22 mouse cellular contexts compared by ENCODE assay signal in genomic region chr2:128054905-128055304, GRCm38 (mm10).
"Had no signal": no experiment of that assay in that cellular context is flagged by ENCODE, and none has a peak within 500 bp of the region (broad histone marks: within the 10 kb centered on the region; RNA-seq: fewer than 3 reads in every experiment).

No protein-coding gene starts in this region.

- H3K27me3 ChIP-seq: limb, embryonic 12.5 days; limb, embryonic 15.5 days; midbrain, embryonic 12.5 days; midbrain, embryonic 15.5 days; neural tube, embryonic 12.5 days; neural tube, embryonic 15.5 days; stomach, embryonic 15.5 days had no signal

- DNase-seq: kidney, adult 18-20 months; kidney, adult 9 months; kidney, postnatal 25 days; left cerebral cortex, postnatal 4 days; liver, postnatal 0 days; lung, embryonic 14.5 days; lung, postnatal 4 days; right cerebral cortex, adult 18-20 months; right cerebral cortex, postnatal 14 days; right cerebral cortex, postnatal 4 days; thymus, postnatal 25 days had no signal

- H3K36me3 ChIP-seq: limb, embryonic 12.5 days; limb, embryonic 15.5 days; midbrain, embryonic 12.5 days; midbrain, embryonic 15.5 days; neural tube, embryonic 12.5 days; neural tube, embryonic 15.5 days; stomach, embryonic 15.5 days had no signal

- H3K4me2 ChIP-seq: limb, embryonic 12.5 days; limb, embryonic 15.5 days; liver, embryonic 11.5 days; lung, embryonic 14.5 days; midbrain, embryonic 12.5 days; midbrain, embryonic 15.5 days; neural tube, embryonic 12.5 days; neural tube, embryonic 15.5 days; stomach, embryonic 15.5 days had no signal

- ATAC-seq: liver, postnatal 0 days; lung, postnatal 0 days; midbrain, embryonic 15.5 days had no signal

- H3K9me3 ChIP-seq: limb, embryonic 12.5 days; limb, embryonic 15.5 days; midbrain, embryonic 12.5 days; midbrain, embryonic 15.5 days; neural tube, embryonic 12.5 days; neural tube, embryonic 15.5 days; stomach, embryonic 15.5 days had no signal

- H3K9ac ChIP-seq: limb, embryonic 12.5 days; limb, embryonic 15.5 days; liver, embryonic 14.5 days; liver, postnatal 0 days; lung, embryonic 14.5 days; midbrain, embryonic 12.5 days; midbrain, embryonic 15.5 days; neural tube, embryonic 12.5 days; neural tube, embryonic 15.5 days; stomach, embryonic 15.5 days had no signal

- H3K4me1 ChIP-seq: limb, embryonic 12.5 days; limb, embryonic 15.5 days; midbrain, embryonic 12.5 days; midbrain, embryonic 15.5 days; neural tube, embryonic 12.5 days; neural tube, embryonic 15.5 days; stomach, embryonic 15.5 days had no signal

- H3K27ac ChIP-seq: kidney, postnatal 0 days; limb, embryonic 12.5 days; limb, embryonic 15.5 days; liver, embryonic 14.5 days; midbrain, embryonic 12.5 days; midbrain, embryonic 15.5 days; neural tube, embryonic 12.5 days; neural tube, embryonic 15.5 days; stomach, embryonic 15.5 days had no signal

- H3K4me3 ChIP-seq: limb, embryonic 12.5 days; limb, embryonic 15.5 days; midbrain, embryonic 12.5 days; midbrain, embryonic 15.5 days; neural tube, embryonic 12.5 days; neural tube, embryonic 15.5 days; stomach, embryonic 15.5 days had no signal
